Mouse (Mus musculus): ENCODE results near the gene Myrfl.

DNA sequence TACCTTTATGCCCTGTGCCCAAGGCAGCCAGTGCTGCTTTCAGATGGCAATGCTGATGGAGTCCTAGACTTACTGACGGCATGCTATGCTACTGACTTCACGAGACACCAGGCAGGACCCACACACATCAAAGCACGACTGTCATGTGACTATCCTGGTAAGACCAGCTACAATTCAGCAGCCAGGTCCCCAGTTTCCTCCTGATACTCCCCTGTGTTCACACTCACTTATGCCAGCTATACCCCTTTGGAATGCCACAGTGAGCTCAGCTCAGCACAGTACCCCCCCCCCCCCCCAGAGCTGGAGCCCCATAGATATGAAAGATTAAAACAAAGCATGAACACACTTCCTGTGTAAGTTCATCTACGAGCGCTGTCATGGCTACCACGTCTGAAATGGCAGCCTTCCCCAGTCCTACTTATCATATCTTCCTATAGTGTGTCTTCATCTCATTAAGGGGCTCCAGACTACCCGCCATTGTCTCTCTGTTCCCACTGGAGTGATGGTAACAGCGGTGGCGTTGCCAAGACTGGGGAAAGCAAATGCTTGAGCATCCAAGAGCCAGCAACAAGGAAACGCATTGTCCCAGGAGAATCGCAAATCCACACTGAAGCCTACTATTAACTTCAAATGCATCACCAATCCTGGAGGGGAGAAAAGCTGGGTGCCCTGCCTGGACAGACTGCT is 43.4 kb downstream of the Myrfl start:
- TF ChIP-seq CTCF (IDR thresholded peaks at IDR 0.05; ENCODE audit: insufficient read depth, low read length) = no peak
- TF ChIP-seq POLR2A (IDR thresholded peaks at IDR 0.05; ENCODE audit: borderline replicate concordance, extremely low read depth, low read depth, low read length) = no peak

Data from lung, adult 2 months (tissue).